Mouse (Mus musculus) MEL (cell line): Measurements from ENCODE around the gene Arhgef15. TPM values are rescaled to one million over a fixed set of nuclear protein-coding genes. Genes with fewer than 3 reads are reported as not detected.

ENCODE experiments used
- DNase-seq: peaks from one replicate; pipeline ENCODE4 v3.0.0; 2011; ENCODE audit warnings: low read depth, low spot score
- H3K27ac ChIP-seq: 2 replicates; pipeline ENCODE4 v1.5.1; 2012; ENCODE audit warnings: low read depth, mild to moderate bottlenecking, control low read depth, low read length, moderate library complexity; ENCODE audit not compliant: control insufficient read depth
- H3K27me3 ChIP-seq, 2 experiments: fragments of 150-350 bp in 1 of 2; sonication (generic) in 1 of 2; 2 replicates each; pipeline ENCODE4 v1.6.1; 2012; ENCODE audit warnings: low read length in 2 of 2, mild to moderate bottlenecking in 2 of 2, improper control_type of control experiment in 1 of 2, moderate library complexity in 1 of 2; ENCODE audit not compliant: insufficient read depth in 2 of 2, control insufficient read depth in 1 of 2
- H3K36me3 ChIP-seq, 2 experiments: 2 replicates each; pipeline ENCODE4 v1.6.1; 2012 to 2014; ENCODE audit warnings: low read length in 2 of 2, improper control_type of control experiment in 1 of 2, inconsistent platforms in 1 of 2, mild to moderate bottlenecking in 1 of 2; ENCODE audit not compliant: insufficient read depth in 2 of 2, control insufficient read depth in 1 of 2
- H3K4me1 ChIP-seq, 2 experiments: fragments of 150-350 bp in 1 of 2; sonication (generic) in 1 of 2; 2 replicates each; pipeline ENCODE4 v1.6.1; 2012; ENCODE audit warnings: low read length in 2 of 2, improper control_type of control experiment in 1 of 2, mild to moderate bottlenecking in 1 of 2; ENCODE audit not compliant: insufficient read depth in 2 of 2, control insufficient read depth in 1 of 2
- H3K4me3 ChIP-seq, 2 experiments: fragments of 150-350 bp in 1 of 2; sonication (generic) in 1 of 2; 2 replicates each; pipeline ENCODE4 v1.5.1; 2012; ENCODE audit warnings: low read depth in 2 of 2, low read length in 2 of 2, mild to moderate bottlenecking in 2 of 2, moderate library complexity in 2 of 2, control low read depth in 1 of 2, improper control_type of control experiment in 1 of 2; ENCODE audit not compliant: control insufficient read depth in 1 of 2, insufficient read depth in 1 of 2
- H3K79me2 ChIP-seq: 2 replicates; pipeline ENCODE4 v1.6.1; 2012; ENCODE audit warnings: mild to moderate bottlenecking, low read length, moderate library complexity; ENCODE audit not compliant: control insufficient read depth, poor library complexity, insufficient read depth
- H3K9ac ChIP-seq: 2 replicates; pipeline ENCODE4 v1.6.1; 2012; ENCODE audit warnings: low read depth, mild to moderate bottlenecking, control low read depth, low read length, moderate library complexity; ENCODE audit not compliant: control insufficient read depth, poor library complexity, severe bottlenecking
- H3K9me3 ChIP-seq: fragments of 150-350 bp; sonication (generic); replicated peaks from 2 replicates; pipeline ENCODE4 v1.6.1; 2012; ENCODE audit warnings: mild to moderate bottlenecking, low read length, improper control_type of control experiment, moderate library complexity; ENCODE audit not compliant: insufficient read depth
- CTCF ChIP-seq, 3 experiments: IDR thresholded peaks in 2 of 3; conservative IDR thresholded peaks in 1 of 3; 2 replicates each; pipeline ENCODE4 v1.5.1; 2011 to 2012; ENCODE audit warnings: low read length in 3 of 3, low read depth in 2 of 3, mild to moderate bottlenecking in 2 of 3, improper control_type of control experiment in 1 of 3, inconsistent platforms in 1 of 3, mixed read lengths in 1 of 3, moderate library complexity in 1 of 3; ENCODE audit not compliant: control insufficient read depth in 1 of 3, insufficient read depth in 1 of 3, poor library complexity in 1 of 3, severe bottlenecking in 1 of 3
- E2F4 ChIP-seq: IDR thresholded peaks from 2 replicates; pipeline ENCODE4 v1.6.1; 2011; ENCODE audit warnings: low read depth, low read length, improper control_type of control experiment, borderline replicate concordance
- ELF1 ChIP-seq: IDR thresholded peaks from 2 replicates; pipeline ENCODE4 v1.6.1; 2014; ENCODE audit warnings: low read depth, mild to moderate bottlenecking, inconsistent platforms, low read length, improper control_type of control experiment, moderate library complexity
- EP300 ChIP-seq, 2 experiments: IDR thresholded peaks; 2 replicates each; pipeline ENCODE4 v1.6.1; 2011; ENCODE audit warnings: improper control_type of control experiment in 2 of 2, low read length in 2 of 2, low read depth in 1 of 2, mild to moderate bottlenecking in 1 of 2
- ETS1 ChIP-seq: IDR thresholded peaks from 2 replicates; pipeline ENCODE4 v1.6.1; 2012; ENCODE audit warnings: low read depth, mild to moderate bottlenecking, inconsistent platforms, low read length, improper control_type of control experiment, moderate library complexity
- GATA1 ChIP-seq: IDR thresholded peaks from 2 replicates; pipeline ENCODE4 v1.6.1; 2011; ENCODE audit warnings: low read depth, low read length, improper control_type of control experiment
- JUND ChIP-seq: IDR thresholded peaks from 2 replicates; pipeline ENCODE4 v1.6.1; 2011; ENCODE audit warnings: low read depth, mild to moderate bottlenecking, improper control_type of control experiment, low read length
- KAT2A ChIP-seq: conservative IDR thresholded peaks from 2 replicates; pipeline ENCODE4 v1.6.1; 2012; ENCODE audit warnings: low read depth, low read length, improper control_type of control experiment, inconsistent platforms
- MYB ChIP-seq: IDR thresholded peaks from 2 replicates; pipeline ENCODE4 v1.6.1; 2011; ENCODE audit warnings: mild to moderate bottlenecking, low read depth, low read length, improper control_type of control experiment
- MYC ChIP-seq: IDR thresholded peaks from 2 replicates; pipeline ENCODE4 v1.6.1; 2011; ENCODE audit warnings: low read depth, mild to moderate bottlenecking, low read length, improper control_type of control experiment, moderate library complexity
- NELFE ChIP-seq: IDR thresholded peaks from 2 replicates; pipeline ENCODE4 v1.6.1; 2011; ENCODE audit warnings: low read depth, low read length, improper control_type of control experiment
- POLR2A ChIP-seq, 2 experiments: IDR thresholded peaks; 2 replicates each; pipeline ENCODE4 v1.6.1; 2011 to 2012; ENCODE audit warnings: low read length in 2 of 2, mild to moderate bottlenecking in 2 of 2, control low read depth in 1 of 2, improper control_type of control experiment in 1 of 2, low read depth in 1 of 2, moderate library complexity in 1 of 2; ENCODE audit not compliant: control insufficient read depth in 1 of 2, insufficient read depth in 1 of 2, poor library complexity in 1 of 2
- POLR2AphosphoS2 ChIP-seq: IDR thresholded peaks from 2 replicates; pipeline ENCODE4 v1.6.1; 2011; ENCODE audit warnings: low read length, improper control_type of control experiment
- RAD21 ChIP-seq: IDR thresholded peaks from 2 replicates; pipeline ENCODE4 v1.6.1; 2011; ENCODE audit warnings: mild to moderate bottlenecking, low read depth, low read length, improper control_type of control experiment
- RCOR1 ChIP-seq: IDR thresholded peaks from 2 replicates; pipeline ENCODE4 v1.6.1; 2012; ENCODE audit warnings: low read depth, mild to moderate bottlenecking, inconsistent platforms, low read length, improper control_type of control experiment
- SIN3A ChIP-seq: IDR thresholded peaks from 2 replicates; pipeline ENCODE4 v1.6.1; 2012; ENCODE audit warnings: low read length, improper control_type of control experiment, inconsistent platforms
- SMC3 ChIP-seq: IDR thresholded peaks from 2 replicates; pipeline ENCODE4 v1.6.1; 2011; ENCODE audit warnings: low read depth, low read length, improper control_type of control experiment
- TAL1 ChIP-seq: IDR thresholded peaks from 2 replicates; pipeline ENCODE4 v1.6.1; 2012; ENCODE audit warnings: mild to moderate bottlenecking, inconsistent platforms, low read length, moderate library complexity, mixed read lengths
- TBP ChIP-seq: IDR thresholded peaks from 2 replicates; pipeline ENCODE4 v1.8.0; 2011; ENCODE audit warnings: low read depth, low read length, improper control_type of control experiment
- TCF12 ChIP-seq: IDR thresholded peaks from 2 replicates; pipeline ENCODE4 v1.6.1; 2014; ENCODE audit warnings: low read depth, mild to moderate bottlenecking, inconsistent platforms, low read length, improper control_type of control experiment, moderate library complexity
- UBTF ChIP-seq: IDR thresholded peaks from 2 replicates; pipeline ENCODE4 v1.6.1; 2012; ENCODE audit warnings: low read depth, mild to moderate bottlenecking, inconsistent platforms, low read length, improper control_type of control experiment, moderate library complexity, borderline replicate concordance; ENCODE audit not compliant: insufficient read depth
- ZC3H11A ChIP-seq: IDR thresholded peaks from 2 replicates; pipeline ENCODE4 v1.6.1; 2012; ENCODE audit warnings: low read depth, mild to moderate bottlenecking, inconsistent platforms, low read length, improper control_type of control experiment
- ZNF384 ChIP-seq: IDR thresholded peaks from 2 replicates; pipeline ENCODE4 v1.6.1; 2012; ENCODE audit warnings: low read depth, mild to moderate bottlenecking, inconsistent platforms, low read length, improper control_type of control experiment
- polyA plus RNA-seq, 2 experiments: library from polyadenylated mRNA; stranded (reverse) in 1 of 2; unstranded in 1 of 2; fragments of >175 nt in 1 of 2; fragments of >200 nt in 1 of 2; gene quantifications; 2 replicates each; pipeline versions ENCODE4 v1.2.1 to v1.2.4; 2012; ENCODE audit warnings: low replicate concordance in 2 of 2, low read depth in 1 of 2; ENCODE audit not compliant: insufficient read length in 2 of 2, insufficient read depth in 1 of 2, missing spikeins in 1 of 2
- total RNA-seq: library from RNA; depleted of rRNA; stranded (reverse); fragments of 300-350 nt; gene quantifications from 2 replicates; pipeline ENCODE4 v1.2.3, GENCODE M21; 2012

Arhgef15 gene
- total and polyA plus RNA-seq, 3 experiments: 0.23 to 0.74 TPM; not detected in 1

- DNase-seq: peak; percentile 60
- Histone ChIP-seq H3K9ac (no peak overlapping the region), H3K27ac (no peak overlapping the region), H3K27me3 (no peaks in the 10 kb centered on the region; a peak in 1 of 4 replicates)
- TF ChIP-seq TCF12 (peak; percentile 75), EP300 (IDR thresholded peaks at IDR 0.05; ENCODE audit: low read depth in 1 of 2, low read length in 2 of 2) (peak; percentile 76 to 78), ETS1 (peak; percentile 39; the same call in 1 of the 2 replicates), RCOR1 (peak; percentile 28; the same call in 1 of the 2 replicates), MYB (peak; percentile 72), SIN3A (no peak), RAD21 (no peak), TAL1 (peak; percentile 18; the same call in 1 of the 2 replicates), GATA1 (peak; percentile 90), POLR2AphosphoS2 (no peak), ELF1 (no peak)
- TF ChIP-seq, all 39 proteins: peak for 7
- Histone ChIP-seq H3K9me3 (no peaks in the 10 kb centered on the region), H3K36me3 (peaks cover 0 to 8% of the 10 kb centered on the region in 2 experiments; a peak in 2 of 4 replicates), H3K79me2 (no peaks in the 10 kb centered on the region), H3K4me1 (peaks cover 9 to 12% of the 10 kb centered on the region in 2 experiments), H3K4me3 (peak overlapping the region in 1 of 2 experiments; percentile 35; a peak in 1 of 4 replicates)
Observed at GRCm38 (mm10) chr11:68924749-68925148, 32.5 kb downstream of the Arhgef15 start.

GRCm38 (mm10) chr11:68923191-68923590 is 34.1 kb downstream of the Arhgef15 start:
- Histone ChIP-seq H3K4me3 (no peak overlapping the region), H3K27ac (no peak overlapping the region), H3K9ac (no peak overlapping the region), H3K36me3 (peaks cover 0 to 8% of the 10 kb centered on the region in 2 experiments; a peak in 2 of 4 replicates), H3K79me2 (no peaks in the 10 kb centered on the region), H3K4me1 (peaks cover 9 to 12% of the 10 kb centered on the region in 2 experiments), H3K9me3 (no peaks in the 10 kb centered on the region), H3K27me3 (0 out of 4 replicates have a peak, but pooled peaks cover 0 to 3% of the 10 kb centered on the region in 2 experiments)
- no peak for DNase-seq
- no peak for TF ChIP-seq CTCF (IDR thresholded peaks at IDR 0.05 in 2 of 3, conservative IDR thresholded peaks at IDR 0.05 in 1 of 3; ENCODE audit: control insufficient read depth in 1 of 3, insufficient read depth in 1 of 3, low read depth in 2 of 3, low read length in 3 of 3, poor library complexity in 1 of 3, severe bottlenecking in 1 of 3)
- TF ChIP-seq POLR2AphosphoS2: no peak
- TF ChIP-seq ELF1: no peak
- no peak for TF ChIP-seq ZNF384
- no peak for TF ChIP-seq JUND
- no peak for TF ChIP-seq MYC
- no peak for TF ChIP-seq TCF12
- no peak for TF ChIP-seq E2F4
- no peak for TF ChIP-seq TBP
- TF ChIP-seq EP300 (IDR thresholded peaks at IDR 0.05; ENCODE audit: low read depth in 1 of 2, low read length in 2 of 2): no peak
- TF ChIP-seq RCOR1: no peak
- no peak for TF ChIP-seq UBTF
- TF ChIP-seq GATA1: no peak
- no peak for TF ChIP-seq POLR2A (IDR thresholded peaks at IDR 0.05; ENCODE audit: control insufficient read depth in 1 of 2, insufficient read depth in 1 of 2, low read depth in 1 of 2, low read length in 2 of 2, poor library complexity in 1 of 2)
- TF ChIP-seq KAT2A: no peak
- TF ChIP-seq RAD21: no peak
- TF ChIP-seq NELFE: no peak
- TF ChIP-seq SMC3: no peak
- TF ChIP-seq ZC3H11A: no peak
- TF ChIP-seq MYB: no peak
